Mouse (Mus musculus) adrenal gland, adult 8-10 months (tissue): ENCODE data around the gene Socs3. TPM values are rescaled to one million over a fixed set of nuclear protein-coding genes. Genes with fewer than 3 reads are reported as not detected.

ENCODE experiments used
- DNase-seq: peaks from one replicate; pipeline ENCODE4 v3.0.0; 2022
- total RNA-seq, 4 experiments: library from RNA; stranded (reverse); gene quantifications; 2 replicates each; pipeline ENCODE4 v1.2.4; 2022

Socs3 gene
- total RNA-seq, 4 experiments from 2014 or later = 4.4 to 14.6 (median 5.4) TPM

DNA sequence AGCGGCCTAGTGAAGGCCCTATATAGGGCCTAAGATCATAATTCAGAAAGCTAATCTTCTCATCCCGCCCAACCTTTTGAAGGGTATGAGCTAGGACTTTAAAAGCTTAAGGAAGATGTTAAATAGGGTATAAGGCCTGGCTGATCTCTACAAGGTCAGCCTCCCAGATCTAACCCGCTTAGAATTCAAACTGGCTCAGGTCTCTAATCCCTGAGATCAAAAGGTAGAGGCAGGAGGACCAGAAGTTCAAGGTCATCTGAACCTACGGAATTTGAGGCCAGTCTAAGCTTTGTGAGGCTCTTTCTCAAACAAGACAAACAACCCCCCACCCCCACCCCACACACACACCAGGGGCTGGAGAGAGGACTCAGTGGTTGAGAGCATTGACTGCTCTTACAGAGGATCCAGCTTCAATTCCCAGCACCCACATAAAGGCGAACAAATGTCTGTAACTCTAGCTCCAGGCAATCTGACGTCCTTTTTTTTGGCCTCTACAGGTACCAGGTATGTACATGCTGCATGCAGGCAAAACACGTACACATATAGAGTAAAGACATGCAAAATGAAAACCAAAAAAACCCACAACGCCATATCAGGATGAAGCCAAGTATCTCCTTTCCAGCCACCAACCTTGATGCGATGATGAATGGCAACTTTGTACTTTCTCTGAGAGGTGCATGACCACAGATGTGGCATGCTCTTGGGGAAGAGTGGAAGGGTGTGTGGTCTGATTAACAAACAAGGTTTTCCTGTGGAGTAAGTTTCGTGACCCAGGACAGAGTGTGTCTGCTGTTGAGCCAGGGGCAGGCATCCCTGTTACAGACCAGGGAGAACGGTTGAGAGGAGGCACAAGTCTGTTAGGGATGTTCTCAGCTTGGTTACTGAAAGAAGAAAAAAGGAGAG lies 3.1 kb upstream of the Socs3 start:
- DNase-seq = no peak

DNA sequence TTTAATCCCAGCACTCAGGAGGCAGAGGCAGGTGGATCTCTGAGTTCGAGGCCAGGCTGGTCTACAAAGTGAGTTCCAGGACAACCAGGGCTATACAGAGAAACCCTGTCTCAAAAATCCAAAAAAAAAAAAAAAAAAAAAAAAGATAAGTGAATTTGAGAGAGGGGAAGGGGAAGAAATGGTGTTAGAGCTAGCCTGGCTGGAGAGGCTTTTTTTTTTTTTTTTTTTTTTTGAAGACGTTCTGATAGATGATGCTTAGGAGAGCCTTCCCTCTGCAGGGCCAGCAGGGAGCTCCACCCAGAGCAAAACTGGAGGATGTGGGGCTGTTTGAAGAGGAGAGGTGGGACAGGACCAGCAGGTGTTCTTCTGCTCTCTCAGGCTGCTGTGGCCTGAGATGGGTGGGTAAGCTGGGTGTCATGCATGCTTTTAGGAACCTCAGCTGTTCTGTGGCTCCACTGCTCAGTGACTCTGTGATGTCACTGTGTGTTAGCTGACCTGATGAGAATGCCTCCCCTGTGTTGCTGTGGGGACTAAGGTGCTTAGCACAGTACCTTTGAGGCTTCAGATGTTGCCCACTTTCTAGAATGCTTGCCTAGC lies 1.9 kb upstream of the Socs3 start:
- DNase-seq = no peak

DNA sequence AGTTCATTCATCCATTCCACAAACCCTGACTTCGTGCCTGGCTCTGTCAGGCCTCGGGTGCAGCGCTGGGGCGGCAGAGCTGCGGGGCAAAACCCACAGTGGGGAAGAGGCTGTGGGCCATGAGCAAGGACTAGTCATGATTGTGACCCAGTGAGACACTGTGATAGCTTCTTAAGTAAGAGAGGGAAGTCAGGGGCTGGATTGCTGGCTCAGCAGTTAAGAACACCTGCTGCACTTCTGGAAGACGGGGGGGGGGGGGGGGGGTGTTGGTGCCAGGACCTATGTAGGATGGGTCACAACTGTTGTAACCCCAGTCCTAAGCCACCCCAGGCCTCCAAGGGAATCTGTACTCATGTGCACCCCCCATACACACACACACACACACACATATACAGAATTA lies 1.3 kb upstream of the Socs3 start:
- no peak for DNase-seq

DNA sequence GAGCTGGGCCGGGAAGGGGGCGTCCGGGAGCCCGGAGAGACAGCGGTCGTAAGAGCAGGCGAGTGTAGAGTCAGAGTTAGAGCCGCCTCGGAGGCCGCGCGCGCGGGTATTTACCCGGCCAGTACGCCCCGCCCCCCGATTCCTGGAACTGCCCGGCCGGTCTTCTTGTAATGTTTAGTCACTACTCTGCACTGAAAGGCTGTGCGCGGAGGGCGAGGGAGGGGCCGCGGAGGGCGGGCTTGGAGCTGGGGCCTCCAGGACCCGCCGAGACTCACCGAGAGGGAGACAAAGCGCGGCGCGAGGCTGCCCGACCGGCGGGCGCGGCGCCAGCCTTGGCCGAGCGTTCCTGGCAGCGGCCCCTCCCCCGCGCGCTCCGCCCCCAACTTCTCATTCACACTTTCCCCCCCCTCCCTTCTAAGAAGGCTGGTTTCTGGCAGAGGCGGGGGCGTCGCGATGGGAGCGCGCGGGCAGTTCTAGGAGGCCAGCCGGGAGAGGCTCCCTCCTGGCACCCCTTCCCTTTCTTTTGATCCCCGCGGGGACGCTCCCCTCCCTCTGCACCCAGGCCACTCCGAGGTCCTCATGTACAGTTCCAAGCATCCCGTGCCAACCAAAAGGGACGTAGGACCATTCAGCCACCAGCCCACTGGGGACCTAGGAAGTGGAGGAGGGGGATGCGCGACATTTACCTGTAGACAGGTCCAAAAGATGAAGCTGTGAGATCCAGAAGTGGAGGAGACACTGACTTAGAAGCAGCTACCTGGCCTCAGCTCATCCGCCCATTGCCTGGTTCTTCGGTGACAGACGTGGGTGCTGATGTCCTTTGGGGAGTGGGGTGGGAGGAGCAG lies 525 bp downstream of the Socs3 start:
- peak; percentile 98 for DNase-seq

DNA sequence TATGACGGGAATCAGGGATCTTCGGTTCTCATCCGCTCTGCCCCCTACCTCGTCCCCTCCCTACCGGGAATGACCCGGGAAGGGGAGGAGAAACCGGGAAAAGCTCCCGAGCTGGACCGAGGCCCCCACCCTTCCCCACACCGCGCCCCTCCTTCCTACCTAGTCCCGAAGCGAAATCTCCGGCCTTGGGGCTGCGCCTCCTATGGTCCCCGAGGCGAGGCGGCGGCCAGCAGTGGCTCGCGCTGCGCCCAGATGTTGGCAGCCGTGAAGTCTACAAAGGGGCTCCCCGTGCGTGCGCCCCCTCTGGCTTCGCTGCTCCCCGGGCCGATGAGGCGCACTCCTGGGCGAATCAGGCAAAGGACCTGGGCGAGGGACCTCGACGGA lies 1.1 kb downstream of the Socs3 start:
- no peak for DNase-seq

DNA sequence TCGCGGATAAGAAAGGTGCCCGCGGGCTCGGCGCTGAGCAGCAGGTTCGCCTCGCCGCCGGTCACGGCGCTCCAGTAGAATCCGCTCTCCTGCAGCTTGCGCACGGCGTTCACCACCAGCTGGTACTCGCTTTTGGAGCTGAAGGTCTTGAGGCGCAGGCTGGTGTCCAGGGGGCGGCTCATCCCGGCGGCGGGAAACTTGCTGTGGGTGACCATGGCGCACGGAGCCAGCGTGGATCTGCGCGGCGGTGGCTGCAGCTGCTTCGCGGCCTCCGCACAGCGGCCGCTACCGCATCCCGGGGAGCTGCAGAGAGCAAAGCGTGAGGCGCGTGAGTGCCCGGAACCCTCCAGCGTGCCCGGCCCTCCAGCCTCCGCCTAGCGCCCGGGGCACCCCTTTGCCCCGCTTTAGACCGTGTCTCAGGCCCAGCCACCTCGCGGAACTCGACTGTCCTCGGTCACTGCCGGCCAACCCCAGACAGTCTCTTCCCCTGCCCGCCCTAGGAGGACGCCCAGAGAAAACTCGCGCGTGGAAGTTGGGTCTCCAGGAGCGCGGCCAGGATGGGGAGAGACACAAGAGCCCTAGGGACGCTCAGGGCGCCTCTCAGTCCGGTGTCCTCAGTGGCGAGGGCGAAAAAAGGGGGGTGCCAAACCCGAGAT lies 1.7 kb downstream of the Socs3 start:
- no peak for DNase-seq

DNA sequence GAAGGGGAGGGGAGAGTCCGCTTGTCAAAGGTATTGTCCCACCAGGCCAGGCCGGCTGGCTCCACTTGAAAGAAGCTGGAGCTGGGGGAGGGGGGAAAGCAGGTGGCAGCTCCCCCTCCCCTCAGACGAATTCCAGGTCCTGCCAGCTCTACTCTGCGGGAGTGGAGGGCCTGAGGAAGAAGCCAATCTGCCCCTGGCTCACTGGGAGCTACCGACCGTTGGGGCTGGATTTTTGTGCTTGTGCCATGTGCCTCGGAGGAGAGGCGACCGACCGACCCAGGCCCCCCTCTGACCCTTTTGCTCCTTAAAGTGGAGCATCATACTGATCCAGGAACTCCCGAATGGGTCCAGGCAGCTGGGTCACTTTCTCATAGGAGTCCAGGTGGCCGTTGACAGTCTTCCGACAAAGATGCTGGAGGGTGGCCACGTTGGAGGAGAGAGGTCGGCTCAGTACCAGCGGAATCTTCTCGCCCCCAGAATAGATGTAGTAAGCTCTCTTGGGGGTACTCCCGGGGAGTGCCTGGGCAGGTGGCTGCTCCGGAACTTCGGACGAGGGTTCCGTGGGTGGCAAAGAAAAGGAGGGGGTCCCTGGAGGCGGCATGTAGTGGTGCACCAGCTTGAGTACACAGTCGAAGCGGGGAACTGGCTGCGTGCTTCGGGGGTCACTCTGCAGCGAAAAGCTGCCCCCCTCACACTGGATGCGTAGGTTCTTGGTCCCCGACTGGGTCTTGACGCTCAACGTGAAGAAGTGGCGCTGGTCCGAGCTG lies 2.4 kb downstream of the Socs3 start:
- DNase-seq = no peak

DNA sequence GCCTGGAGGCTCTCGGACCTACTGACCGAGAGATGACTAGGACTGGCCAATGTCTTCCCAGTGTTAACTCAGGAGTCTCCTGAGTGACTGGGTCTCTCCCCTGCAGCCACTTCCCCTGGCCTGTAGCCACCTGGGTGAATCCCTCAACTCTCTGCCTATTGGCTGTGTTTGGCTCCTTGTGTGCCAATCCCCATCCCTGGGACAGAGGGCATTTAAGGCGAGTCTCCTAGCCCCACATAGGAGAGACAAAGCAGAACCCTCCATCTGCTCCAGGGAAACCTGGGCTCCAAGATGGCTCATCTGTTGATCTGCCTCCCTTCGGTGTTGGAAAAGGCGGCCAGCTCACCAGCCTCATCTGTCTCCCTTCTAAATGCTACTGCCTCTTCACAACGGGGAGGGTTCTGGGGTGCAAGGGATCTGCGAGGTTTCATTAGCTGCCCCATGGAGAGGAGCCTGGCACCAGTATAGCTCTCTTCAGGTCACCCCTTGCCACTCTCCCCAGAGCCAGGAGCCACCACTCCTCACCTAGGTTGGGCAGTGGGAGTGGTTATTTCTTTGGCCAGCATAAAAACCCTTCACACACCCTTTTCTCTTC lies 3.2 kb downstream of the Socs3 start:
- DNase-seq = no peak

DNA sequence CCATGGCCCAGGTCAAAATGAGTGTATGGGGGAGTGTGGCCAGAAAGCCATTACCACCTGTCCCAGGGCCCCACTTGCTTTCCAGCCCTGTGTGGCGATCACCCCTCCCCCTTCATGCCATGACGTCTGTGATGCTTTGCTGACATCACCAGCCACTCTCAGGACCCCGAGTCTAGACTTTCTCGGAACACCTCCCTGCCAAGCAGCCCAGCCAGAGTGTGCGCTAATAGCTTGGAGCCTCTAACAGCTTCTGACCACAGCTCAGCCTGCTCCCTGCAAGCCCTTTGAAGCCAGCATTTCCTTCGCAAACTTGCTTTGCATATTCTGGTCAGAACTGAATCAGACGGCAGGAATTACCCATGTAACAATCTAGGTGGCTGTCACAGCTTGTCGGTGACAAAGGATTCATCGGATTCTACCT lies 4.3 kb downstream of the Socs3 start:
- DNase-seq = no peak

DNA sequence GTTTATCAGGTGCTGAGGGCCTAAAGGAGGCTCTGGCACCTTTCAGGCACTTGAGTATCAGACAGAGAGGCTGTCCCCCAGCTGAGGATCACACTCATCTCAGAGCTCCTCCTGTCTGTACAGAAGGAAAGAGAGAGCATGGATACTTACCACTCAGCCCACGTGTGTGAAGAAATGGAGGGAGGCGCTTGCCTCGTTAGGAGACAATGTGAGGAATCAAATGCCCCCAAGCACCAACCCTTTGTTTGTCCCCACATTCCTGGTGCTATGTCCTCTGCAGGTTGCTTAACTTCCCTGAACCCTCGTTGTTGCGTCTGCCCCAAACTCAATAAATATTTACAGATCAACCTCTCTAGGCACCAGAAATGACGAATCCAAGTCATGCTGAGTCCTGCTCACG lies 4.8 kb downstream of the Socs3 start:
- DNase-seq = no peak

DNA sequence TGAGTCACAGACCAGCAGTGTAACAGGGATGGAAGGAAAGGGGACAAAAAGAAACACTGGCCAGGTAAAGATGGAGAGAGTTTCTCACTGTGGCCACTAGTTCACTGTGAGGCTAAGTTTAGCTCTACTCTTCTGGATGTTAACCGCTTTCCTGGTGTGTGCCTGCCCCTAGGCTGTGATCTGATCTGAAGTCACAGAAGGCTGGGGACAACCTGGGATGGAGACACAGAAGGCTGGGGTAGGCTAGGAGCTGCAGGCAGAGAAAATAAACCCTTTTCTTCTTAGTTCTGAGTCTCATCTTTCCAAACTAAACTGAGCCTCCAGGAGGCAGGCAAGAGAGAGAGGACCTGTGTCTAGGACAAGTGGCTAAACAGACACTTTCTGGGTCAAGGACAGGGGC lies 5.6 kb downstream of the Socs3 start:
- no peak for DNase-seq

DNA sequence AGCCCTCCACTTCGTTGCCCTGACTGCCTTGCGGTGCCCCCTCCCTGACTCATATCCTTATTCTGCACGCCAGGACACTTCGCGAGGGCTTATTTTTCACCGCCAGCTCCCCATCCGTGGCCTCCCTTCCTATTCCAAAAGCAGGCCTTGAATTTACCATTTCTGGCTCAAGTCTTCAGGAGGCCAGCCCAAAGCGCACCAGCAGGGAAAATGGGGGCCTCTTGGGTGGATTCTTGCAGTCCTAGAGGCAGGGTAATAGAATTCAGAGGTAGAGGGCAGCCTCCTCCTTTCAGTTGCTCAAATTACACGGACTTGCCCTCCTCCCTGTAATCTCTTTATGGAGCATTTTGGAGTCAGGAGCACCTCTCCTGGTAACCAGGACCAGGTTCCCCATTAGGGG lies 6.0 kb downstream of the Socs3 start:
- no peak for DNase-seq

DNA sequence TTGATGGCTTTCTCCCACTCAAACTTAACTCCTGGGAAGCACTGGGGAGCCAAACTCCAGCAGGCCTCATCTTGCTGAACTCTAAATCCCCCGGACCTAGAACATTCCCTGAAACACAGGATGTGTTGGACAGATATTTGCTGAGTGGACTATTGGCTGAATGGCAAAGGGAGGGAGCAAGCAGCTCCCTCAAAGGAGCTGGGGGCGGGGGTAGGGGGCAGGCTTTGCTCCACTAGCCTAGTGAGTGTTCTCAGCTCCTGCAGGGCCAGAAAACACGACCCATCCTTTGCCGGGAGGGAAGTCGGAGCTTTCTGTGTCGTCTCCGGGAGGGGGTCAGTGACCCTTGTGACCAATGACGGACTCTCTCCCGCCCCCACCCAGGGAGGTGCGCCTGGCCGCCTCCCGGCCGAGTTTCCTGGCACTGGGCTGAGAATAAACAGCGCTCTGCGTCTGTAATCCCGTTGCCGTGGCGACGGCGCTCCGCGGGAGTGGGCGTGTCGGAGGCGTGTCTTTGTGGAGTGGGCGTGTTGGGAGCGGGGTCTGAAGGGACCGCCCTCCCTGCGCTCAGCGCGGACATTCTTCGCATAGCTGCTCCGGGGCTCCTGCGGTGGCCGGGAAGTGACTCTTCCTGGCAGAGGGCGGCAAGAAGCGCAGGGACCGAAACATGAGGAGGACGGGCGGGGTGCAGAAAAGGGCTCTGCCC lies 6.6 kb downstream of the Socs3 start:
- DNase-seq = peak; percentile 99

DNA sequence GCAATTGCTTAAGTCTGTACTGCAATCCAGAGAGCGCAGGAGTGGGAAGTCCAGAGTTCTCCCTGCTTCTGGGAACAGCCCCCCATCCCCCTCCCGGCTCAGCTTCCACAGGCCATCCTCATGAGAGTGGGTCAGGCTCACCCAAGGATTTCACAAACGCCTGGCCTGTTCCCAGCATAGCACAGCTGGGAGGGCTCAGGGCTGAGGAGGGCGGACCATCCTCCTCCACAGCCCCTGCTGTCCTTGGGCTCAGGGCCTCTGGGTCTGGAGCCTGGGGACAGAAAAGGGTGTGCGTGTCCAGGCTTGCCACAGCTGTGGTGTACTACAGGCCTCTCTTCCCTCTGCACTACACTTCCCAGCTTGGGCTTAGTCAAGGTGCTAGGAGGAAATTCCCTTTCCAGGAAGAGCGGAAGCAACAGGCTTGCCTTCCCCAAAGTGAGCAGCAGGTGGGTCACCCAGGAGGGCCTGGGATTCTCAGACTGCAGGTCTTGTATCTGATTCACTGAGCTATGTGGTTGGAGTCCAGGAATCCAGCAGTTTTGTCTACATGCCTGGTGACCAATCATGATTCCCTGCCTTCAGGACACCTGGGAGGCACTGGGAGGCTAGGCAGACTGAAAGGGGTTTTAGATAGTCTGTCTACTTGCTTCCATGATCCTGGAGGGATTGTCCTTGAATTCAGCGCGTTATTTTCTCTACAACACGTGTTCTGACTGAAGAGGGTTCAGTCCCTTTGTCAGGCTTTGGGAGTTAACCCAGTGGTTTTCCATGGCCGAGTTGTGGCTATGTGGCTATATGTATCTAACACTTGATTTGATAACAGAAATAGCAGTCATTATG lies 7.4 kb downstream of the Socs3 start:
- DNase-seq = peak; percentile 90

DNA sequence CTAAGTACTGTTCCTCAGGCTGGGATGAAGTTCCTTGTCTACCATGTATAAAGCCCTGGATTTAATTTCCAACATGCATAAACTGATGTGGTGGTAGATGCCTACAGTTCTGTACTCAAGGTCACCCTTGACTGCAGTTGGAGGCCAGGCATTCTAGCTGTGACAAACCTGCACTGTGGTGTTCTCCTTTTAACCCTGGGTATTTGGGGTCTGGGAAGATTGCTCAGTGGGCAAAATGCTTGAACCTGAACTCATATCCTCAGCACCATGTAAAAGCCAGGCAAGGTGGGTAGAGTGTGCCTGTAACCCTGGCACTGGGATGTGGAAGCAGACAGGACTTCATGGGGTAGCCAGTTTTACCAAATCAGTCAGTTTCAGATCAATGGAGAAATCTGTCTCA lies 9.2 kb downstream of the Socs3 start:
- DNase-seq = no peak

DNA sequence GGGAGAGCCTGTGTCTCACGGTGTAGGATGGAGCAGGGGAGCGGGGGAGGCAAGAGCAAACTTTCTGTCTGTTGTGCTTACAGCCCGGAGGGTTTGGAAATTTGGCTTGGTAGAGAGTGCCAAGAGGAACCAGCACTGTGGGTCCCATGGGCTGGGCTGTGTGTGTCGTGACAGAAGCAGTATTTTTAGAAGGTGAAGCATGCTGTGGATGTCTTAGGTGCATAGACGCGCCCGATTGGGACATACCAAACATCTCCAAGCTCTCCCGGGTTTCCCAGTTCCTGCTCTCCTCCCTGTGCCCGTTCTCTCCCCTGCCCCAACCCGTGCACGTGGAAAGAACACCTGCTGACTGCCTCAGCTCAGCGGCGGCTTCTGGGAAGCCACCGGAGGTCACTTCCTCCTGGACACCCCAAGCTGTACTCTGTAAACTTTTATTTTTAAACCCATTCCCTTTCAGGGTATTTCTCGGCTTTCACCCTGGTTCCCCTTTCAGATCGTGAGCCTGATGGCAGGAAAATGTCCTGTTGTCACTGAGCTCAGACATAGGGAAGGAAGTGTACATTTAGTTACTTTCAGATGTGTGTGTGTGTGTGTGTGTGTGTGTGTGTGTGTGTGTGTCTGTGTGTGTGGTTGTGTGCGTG lies 10.0 kb downstream of the Socs3 start:
- no peak for DNase-seq

DNA sequence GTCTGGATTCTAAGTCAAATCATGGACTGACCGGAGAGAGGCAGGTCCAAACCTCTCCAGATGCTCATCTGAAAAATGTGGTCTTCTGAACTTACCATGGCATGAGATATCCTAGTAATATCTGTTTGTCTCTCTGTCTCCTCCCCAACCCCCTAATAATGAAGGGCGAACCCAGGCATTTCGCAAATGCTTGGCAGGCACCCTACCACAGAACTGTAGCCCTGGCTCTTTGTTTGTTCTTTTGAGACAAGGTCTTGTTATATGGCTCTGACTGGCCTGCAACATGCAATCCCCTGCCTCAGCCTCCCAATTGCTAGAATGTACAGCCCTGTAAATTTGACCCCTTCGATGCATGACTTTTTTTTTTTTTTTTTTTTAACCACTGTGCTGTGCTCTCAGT lies 10.7 kb downstream of the Socs3 start:
- no peak for DNase-seq

DNA sequence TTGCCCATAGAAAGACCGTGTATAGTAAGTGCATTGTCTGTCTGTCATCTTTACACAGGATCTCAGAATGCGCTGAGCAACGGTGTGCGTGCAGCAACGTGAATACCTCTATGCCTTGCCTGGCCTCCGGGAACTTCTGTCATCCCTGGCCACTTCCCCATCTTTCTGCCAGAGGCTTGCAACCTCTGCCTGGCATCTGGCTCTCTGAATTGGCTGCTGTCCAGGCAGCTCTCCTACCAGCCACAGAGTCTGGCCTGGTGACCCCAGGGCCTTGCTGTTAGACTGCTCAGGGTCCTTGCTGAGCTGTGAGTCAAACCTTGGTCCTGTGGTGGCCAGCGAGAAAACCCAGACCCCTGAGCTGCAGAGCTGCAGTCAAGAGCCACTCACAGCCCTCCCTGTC lies 11.7 kb downstream of the Socs3 start:
- DNase-seq = peak; percentile 82

DNA sequence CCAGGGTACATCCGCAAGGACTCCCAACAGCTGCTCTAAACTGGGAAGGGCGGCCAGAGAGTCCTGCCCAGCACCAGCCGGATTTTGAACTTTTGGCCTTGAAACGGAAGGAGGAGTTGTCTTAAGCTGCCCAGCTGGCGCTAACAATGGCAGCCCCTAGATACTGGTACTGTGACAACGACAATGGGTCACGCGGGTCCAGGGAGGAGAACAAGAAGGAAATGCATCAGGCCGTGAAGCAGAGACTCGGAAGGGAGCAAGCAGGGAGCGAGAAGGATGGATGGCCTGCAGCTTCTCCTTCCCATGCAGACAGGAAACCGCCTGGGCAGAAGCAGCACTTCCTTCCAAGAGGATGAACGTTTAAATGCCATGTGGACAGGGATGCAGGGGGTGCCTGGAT lies 14.2 kb downstream of the Socs3 start:
- no peak for DNase-seq
